Mouse (Mus musculus) c-Kit-positive CD71-negative TER-119-negative erythroid progenitor cells, embryonic 14.5 days (primary cell): ENCODE measurements around the gene Gm20388.

ENCODE experiments used
- DNase-seq: peaks from one replicate; pipeline ENCODE4 v3.0.0-alpha.2; 2013; ENCODE audit warnings: low read depth

The Gm20388 gene

GRCm38 (mm10) chr8:122407678-122408077, 2497.0 kb downstream of the Gm20388 start:
- no peak for DNase-seq

- no peak for DNase-seq
Observed at GRCm38 (mm10) chr8:122414311-122414710, 2503.7 kb downstream of the Gm20388 start.

DNA sequence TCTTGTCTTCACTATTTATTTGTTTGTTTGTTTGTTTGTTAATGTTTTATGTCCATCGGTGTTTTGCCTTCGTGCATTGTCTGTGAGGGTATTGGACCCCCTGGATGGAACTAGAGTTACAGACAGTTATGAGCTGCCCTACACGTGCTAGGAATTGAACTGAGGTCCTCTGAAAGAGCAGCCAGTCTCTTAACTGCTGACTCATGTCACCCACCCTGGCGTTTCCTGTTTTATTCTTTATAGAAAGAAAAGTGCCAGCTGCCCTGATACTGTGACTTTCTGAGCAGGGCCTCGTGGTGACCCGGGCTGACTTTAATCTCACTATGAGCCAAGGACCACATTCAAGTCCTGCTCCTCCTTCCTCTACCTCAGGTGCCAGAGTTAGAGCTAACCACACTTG, 2504.9 kb downstream of the Gm20388 start:
- no peak for DNase-seq

DNA sequence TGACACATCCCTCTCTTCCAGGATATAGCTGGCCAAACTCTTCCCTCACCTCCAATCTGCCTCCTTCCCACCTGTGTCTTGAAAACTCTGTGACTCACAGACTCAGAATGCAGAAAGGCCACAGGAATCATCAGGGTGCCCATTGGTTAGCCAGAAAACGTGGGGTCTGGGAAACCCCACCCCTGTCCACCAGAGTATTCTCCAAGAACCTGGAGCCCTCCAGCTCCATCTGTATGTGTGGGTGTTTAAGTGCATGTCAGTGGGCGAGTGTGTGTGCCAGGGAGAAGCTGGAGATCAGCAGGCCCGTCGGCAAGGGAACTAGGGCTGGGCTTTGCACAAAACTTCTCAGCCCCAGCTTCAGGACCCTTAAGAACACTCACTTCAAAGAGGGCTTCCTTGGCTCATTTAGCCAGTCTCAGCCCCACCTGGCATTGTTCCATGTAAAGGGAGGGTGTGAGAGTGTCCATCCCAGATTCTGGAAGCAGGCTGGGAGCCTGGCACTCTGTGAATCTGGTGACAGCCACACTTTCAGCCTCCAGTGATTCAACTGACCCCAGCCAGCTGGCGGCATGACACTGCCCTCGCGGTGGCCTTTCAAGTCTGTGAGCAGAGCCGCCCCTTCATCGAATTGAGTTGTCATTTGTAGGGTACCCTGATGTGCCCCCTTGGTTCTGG, 2509.4 kb downstream of the Gm20388 start:
- DNase-seq, result no peak

- DNase-seq, result no peak
Observed at GRCm38 (mm10) chr8:122421376-122422070, 2510.9 kb downstream of the Gm20388 start, which contains the start of gene Il17c. TSS of gene Il17c (plus strand) at chr8:122422020.

DNA sequence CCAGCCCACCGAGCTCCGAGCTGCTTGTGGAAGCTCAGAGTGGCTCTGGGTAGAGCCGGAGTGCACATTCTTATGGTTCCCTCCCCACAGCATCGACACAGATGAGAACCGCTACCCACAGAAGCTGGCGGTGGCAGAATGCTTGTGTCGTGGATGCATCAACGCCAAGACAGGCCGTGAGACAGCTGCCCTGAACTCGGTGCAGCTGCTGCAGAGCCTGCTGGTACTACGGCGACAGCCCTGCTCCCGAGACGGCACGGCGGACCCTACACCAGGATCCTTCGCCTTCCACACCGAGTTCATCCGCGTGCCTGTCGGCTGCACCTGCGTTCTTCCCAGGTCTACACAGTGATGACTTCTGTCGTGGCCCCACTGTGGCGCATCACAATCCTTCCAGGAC, 2512.6 kb downstream of the Gm20388 start:
- DNase-seq, result no peak

DNA sequence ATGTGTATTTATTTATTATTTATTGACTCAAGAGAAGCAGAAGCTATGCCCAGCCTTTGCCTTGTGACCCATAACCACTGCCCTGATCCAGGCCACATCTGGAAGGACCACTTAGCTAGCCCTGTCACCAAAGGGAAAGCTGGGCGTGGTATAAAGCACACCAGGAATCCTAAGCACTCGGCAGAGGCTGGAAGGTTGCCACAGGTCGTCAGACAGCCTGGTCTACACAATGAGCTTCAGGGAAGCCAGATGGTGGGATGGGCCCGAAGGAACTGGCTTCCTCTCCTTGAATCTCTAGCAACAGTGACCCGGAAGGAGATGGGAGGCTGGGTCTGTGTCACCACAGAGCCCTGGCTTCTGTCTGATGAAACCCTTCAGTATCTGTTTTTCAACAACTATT, 2513.0 kb downstream of the Gm20388 start:
- no peak for DNase-seq

GRCm38 (mm10) chr8:122426145-122426544, 2515.5 kb downstream of the Gm20388 start:
- no peak for DNase-seq

GRCm38 (mm10) chr8:122427607-122428006, 2517.0 kb downstream of the Gm20388 start:
- DNase-seq, result no peak

GRCm38 (mm10) chr8:122428163-122428562, 2517.5 kb downstream of the Gm20388 start:
- no peak for DNase-seq

DNA sequence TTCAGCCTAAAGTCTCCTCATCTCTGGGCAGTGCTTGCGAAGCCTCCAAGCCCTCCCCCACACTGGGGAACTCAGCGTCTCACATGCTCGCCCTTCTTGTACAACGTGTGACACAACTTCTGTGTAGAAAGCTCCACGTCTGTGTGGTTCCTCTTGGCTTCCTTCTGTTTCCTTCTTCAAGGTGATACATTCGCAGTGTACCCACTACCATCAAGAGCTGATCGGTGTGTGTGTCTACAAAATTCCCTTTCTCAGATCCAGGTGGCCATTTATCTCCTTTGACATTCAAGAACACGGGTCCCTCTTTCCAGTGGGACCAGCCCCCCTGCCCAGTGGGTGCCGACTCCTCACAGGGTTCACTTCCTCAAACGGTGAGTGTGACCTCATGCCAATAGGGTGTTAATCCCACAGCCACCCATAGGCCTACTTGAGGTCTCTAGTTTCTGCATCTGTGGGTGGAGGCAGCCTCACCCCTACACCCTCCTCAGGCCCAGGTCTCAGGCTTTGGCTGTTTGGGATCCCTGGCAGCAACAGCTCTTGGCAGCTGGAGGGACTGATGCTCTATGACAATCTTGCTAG, 2519.5 kb downstream of the Gm20388 start:
- no peak for DNase-seq

DNA sequence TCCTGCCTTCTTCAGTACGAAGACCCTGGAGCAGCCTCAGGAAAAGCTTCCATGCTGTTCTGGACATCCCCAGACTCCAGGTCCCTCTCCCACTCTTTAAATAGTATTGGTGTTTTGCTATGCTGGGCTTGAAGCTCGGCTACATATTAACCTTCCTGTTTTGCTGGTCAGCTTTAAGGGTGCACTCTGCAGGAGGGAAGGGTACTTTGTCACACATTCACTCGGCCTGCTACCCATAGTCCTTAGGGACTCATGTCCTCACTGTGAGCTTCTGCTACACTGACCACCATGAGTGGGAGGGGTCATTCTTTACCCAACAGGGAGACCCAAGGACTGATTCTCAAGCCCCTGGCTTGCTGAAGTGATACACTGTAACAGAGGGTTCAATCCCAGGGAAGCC, 2520.0 kb downstream of the Gm20388 start:
- DNase-seq, result no peak

DNA sequence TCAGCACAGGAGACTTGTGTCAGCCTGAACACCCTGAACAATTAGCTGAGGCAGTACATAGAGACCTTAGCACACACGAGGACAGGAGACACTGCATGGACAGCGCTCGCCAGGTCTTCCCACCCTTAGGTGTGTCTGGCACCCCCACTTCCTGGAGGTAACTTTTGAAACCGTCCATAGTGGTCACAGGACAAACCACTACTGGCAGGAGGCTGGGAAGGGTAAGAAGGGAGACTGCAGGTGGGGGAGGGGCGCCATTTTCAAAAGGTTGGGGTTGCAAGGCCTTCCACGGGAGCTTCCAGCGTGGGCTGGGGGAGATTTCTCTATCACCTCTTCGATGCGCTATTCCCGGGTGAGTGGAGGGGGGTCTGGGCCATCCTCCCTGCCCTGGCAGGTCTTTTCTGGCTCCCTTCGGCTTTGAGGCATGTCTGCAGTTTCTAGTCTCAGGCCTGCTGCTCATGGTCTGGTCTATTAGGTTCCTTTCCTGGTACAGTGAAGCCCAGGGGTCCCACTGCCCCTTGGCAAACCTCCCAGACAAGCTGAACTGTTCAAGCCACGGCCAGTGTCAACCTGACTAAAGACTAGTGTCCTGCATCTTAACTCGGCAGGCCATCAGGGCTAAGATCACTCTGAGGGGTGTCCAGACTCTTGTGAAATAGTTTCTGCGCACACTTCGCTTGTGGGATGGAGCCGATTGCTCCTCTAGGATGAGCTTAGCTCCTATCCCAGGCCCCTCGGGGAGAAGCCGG, 2521.2 kb downstream of the Gm20388 start:
- no peak for DNase-seq

DNA sequence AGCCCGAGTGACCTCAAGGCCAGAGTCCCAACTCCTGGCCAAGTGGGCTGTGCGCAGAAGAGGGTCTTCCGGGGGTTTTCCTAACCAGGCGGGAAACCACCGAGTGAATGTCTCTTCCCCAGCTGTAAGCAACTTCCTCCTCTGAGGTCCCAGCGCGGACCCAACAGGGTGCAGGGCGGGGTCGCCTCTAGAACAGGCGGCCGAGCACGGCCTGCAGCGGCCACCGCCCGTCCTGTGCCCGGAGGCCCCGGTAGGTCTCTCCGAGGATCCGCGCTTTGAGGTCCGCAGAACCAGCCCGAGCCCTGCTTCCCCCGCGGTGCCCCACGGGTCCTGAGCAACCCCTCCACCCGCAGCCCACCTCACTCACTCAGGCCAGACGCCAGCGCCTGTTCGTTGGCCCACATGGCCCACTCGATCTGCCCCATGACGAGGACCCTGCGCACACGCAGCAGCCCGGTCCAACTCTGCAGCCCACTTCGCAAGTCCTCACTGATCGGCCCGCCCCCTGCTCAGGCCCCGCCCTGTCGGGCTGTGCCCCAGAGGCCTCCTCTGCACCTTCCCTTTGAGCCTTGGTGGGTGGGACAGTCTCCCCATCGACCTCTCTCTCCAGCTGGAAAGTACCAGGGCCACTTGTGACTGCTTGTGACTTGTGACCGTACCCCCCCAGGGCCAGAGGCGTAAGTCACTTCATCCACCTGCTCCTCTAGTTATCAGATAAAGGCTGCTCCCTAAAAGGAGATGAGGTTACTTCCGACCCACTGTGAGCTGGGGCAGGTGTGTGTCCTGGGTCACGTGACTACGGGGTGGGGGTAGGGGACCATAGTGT, 2522.0 kb downstream of the Gm20388 start, which contains the start of gene Cyba:
TSS of gene Cyba (minus strand) at position 488 of the 826 bp plus-strand sequence.
- DNase-seq, result no peak

- no peak for DNase-seq
Observed at GRCm38 (mm10) chr8:122433269-122433905, 2522.7 kb downstream of the Gm20388 start.

- DNase-seq, result no peak
Observed at GRCm38 (mm10) chr8:122435375-122435774, 2524.7 kb downstream of the Gm20388 start.

GRCm38 (mm10) chr8:122436146-122436545, 2525.5 kb downstream of the Gm20388 start:
- no peak for DNase-seq

- DNase-seq, result no peak
Observed at GRCm38 (mm10) chr8:122436586-122437125, 2526.0 kb downstream of the Gm20388 start.

GRCm38 (mm10) chr8:122437708-122438331, 2527.2 kb downstream of the Gm20388 start:
- DNase-seq, result no peak

DNA sequence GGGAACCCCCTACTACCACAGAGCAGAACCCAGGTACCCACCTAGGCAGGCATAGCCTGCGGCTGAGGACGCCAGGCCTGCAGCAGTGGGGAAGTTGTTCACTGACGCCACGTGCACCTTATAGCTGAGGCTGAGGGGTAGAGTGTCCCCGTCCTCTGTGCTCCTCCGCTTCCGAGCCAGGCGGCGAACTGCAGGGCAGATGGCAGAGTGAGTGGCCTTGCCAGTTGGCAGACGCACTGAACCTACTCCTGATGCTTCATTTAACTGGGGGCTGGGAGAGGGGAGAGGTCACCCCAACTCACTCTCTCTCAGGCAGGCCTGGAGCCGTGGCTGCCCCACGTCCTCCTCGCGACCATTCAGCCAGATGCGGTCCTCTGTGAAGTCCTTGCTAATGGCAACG, 2528.7 kb downstream of the Gm20388 start:
- no peak for DNase-seq
